Mouse (Mus musculus) monocyte, adult 5-6 weeks (primary cell): ENCODE results near the gene Thtpa. TPM values are rescaled to one million over a fixed set of nuclear protein-coding genes. Genes with fewer than 3 reads are reported as not detected.

ENCODE experiments used
- ATAC-seq: fragments of 153-309, 156-312 bp; replicated peaks from 2 replicates; pipeline ENCODE4 v1.8.0; 2017; ENCODE audit warnings: mild to moderate bottlenecking; ENCODE audit not compliant: low TSS enrichment, insufficient number of reproducible peaks, severe bottlenecking, poor library complexity, low FRiP score
- total RNA-seq: library from RNA; stranded (forward); fragments of 200-1000, 200-491, 200-594 nt; gene quantifications from 3 replicates; pipeline ENCODE4 v1.2.3, GENCODE M21; 2017

The Thtpa gene
- total RNA-seq, 1 experiment from 2014 or later: 6.1 TPM

DNA sequence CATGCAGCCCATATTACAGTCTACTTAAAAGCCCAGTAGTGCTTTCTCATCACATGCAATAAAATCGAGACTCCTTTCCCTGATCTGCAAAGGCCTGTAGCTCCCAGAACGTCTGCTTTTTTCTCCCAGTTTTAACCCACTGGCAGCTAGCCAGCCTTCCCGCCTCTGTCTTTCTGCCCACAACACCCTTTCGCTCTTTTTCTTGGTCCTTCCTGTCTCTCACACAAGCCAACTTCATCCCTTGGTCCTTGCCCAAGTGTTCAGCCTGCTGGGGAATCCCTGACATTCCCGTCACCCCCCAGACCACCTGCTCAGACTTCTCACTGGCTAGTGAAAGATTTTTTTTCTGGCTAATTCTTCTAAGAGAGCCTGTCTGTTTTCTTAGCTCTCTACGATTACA is 18.4 kb upstream of the Thtpa start:
- ATAC-seq: no peak

DNA sequence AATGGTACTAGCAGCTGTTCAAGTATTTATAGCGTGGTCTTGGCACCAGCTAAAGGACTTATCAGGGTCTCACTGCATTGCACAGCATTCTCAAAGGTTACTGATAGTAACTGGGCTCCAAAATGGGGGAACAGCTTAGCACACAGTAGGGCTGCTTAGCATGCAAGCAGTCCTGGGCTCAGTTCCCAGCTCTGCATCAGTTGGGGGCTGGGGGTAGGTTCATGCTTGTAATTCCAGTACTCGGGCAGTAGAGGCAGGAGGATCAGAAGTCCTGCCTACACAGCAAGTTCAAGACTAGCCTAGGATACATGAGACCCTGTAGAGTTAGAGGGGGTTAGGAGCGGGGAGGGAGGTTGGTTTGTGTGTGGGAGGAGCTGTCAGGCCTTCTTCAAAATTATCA is 17.6 kb upstream of the Thtpa start:
- no peak for ATAC-seq

- no peak for ATAC-seq
Measured at GRCm38 (mm10) chr14:55077481-55078365, 16.9 kb upstream of the Thtpa start.

DNA sequence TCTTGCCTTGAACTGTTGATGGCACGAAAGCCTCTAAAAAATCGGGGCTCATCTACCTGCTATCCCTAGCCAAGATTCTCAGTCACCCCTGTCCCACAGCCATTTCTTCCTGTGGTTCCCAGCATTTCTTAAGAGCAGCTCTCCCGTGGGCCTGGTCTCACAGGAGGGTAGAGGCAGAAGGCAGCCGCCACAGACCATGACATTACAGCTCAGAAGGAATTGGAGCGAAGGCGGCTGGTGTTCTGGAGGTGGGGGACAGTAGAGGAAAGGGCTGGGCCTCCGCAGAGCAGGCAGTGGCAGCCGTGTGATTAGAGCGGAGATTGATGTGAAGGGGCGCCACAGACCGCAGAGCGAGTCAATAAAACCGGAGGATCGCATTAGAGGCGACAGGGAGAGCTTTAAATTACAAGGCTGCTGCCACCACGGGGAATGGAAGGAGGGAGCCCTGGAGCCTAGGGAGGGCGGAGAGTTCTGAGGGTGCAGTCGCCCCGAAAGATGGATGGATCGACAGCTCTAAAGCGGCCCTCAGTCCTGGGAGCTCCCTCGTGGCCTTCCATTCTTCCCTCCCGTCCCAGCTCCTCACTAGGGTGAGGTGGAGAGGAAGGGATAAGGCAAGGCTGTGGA is 16.1 kb upstream of the Thtpa start:
- no peak for ATAC-seq

DNA sequence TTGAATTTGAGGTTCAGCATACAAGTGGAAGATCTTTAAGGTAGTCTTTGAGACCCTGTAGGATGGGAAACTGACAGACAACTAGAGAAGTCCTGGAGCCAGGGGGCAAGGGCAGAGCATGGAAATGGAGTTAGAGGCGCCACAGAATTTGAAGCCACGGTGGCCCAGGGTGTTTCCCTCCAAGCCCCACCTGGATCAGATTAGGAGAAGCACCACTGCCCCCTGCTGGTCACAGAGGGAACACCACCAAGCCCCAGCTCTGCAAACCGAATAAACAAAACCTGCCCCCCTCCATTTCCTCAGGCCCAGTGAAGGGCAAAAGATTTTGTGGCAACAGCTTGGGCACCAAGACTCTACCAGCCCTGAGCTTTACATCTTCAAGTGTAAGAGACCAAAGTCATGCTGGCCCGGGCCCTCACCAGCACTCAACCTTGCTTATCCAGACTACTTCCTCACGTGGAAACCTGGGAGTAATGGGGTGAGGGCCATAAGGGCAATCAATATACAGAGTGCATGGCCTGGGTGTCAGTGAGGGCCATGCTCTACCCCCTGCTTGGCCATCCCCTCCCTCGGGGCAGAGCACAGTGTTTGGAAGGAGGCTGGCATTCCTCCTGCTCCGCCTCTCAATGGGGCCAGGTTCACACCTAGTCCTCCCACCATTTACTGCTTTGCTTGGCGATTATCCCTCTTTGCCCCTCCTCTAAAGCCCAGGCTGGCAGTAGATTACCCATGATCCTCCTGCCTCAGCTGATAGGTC is 15.2 kb upstream of the Thtpa start:
- peak; percentile 74 for ATAC-seq

DNA sequence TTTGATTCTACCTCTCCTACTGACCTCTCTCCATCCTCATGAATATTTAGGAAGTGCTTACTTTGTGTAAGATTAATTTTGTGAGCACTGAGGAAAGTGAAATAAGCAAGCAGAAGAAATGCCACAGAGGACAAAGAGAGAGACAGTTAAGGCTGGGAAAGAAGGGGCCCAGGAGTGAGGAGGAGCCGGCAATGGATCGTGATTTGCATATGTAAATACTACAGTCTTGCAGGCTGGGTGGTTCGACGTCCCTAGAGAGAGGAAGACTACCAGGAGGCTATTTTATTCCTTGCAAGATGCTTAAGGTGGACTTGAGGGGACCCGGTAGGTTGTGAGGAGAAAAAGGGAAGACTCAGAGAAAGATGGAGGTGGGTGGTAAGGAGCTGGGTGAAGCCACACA is 13.5 kb upstream of the Thtpa start:
- no peak for ATAC-seq

DNA sequence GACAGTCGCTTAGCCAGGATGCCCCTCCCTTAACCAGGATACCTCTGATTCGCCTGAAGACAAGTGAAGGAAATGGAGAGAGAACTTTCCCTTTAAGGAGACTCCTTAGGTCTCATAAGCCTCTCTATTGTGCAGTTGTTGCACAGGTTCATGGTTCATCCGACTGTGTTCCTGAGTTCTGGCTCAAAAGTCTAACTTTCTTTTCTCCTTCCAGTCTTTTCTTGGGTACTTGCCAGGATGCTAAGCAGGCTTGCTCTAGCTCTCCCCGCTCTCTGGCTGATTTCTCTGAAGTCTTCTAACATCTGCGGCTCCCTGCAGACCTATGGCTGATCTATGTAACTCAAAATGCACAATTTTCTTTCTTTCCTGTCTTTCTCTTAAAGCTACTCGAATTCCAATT is 11.1 kb upstream of the Thtpa start:
- ATAC-seq: no peak

GRCm38 (mm10) chr14:55085324-55086008 is 9.1 kb upstream of the Thtpa start:
- ATAC-seq: no peak

GRCm38 (mm10) chr14:55086009-55086514 is 8.5 kb upstream of the Thtpa start:
- ATAC-seq: no peak

GRCm38 (mm10) chr14:55089199-55089947 is 5.2 kb upstream of the Thtpa start:
- no peak for ATAC-seq

DNA sequence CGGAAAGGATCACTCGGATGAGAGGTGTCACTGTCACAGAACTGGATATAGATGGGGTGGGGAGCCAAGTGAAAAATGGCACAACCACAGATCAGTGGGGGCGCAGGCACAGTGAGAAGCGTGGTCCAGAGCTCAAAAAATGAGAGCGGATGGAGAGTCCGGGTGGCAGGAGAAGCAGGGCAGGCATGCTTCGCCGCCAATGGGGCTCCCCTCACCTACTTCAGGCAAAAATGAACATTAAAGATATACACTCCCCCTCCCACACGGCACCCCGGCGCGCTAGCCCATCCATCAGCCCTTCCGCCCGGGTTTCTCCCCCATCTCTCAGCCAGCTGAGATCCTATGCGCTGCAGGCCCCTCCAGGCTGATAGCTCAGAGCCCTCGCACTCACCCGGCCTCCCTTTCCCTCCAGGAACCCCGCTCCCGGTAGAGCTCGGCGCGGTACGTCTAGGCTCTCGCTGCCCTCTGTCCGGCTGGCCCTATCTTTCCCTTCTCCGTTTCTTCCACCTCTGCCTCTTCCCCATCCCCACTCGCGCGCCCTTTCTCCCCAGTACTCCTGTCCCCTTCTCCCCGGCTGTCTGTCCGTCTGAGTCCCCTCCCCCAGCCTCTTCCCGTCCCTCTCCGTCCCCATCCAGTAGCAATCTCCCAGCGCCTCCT is 3.2 kb upstream of the Thtpa start:
- ATAC-seq: no peak

GRCm38 (mm10) chr14:55092011-55092577 is 2.5 kb upstream of the Thtpa start, which contains the start of gene Zfhx2:
Gene Zfhx2, minus strand, starts transcription at chr14:55092324.
- peak; percentile 70 for ATAC-seq

GRCm38 (mm10) chr14:55093927-55094326 is 657 bp upstream of the Thtpa start:
- ATAC-seq: no peak

- no peak for ATAC-seq
Measured at GRCm38 (mm10) chr14:55095263-55095662, 679 bp downstream of the Thtpa start.

- ATAC-seq: no peak
Measured at GRCm38 (mm10) chr14:55095671-55096070, 1.1 kb downstream of the Thtpa start.

DNA sequence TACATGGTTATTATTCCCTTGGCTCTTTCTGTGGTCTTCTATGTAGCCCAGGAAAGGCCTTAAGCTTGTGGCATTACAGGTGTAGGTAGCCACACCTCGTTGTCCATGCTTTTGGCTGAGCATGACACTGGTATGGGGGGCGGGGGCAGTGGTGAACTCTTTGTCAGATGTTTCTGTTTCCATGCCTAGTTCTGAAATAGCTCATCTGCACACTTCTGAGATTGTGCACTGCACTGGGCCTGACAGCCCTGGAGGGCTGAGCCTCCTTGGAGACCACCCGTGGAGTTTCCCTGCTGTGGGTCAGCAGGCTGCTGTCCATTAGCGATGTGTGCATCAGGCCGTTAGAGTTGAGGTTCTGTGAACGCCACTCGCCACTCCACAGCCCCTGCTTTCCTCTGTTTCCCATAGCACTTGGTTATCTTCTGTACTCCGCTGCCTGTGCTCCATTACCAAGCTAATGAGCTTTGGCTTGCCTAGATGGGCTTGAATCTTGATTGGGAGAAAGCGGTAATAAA is 2.0 kb downstream of the Thtpa start:
- no peak for ATAC-seq

GRCm38 (mm10) chr14:55097646-55098045 is 3.1 kb downstream of the Thtpa start:
- no peak for ATAC-seq
